Mouse (Mus musculus) right cerebral cortex, postnatal 10 days (tissue): ENCODE measurements at regions not wholly inside any gene's neighbourhood (a gene's known extent, or its start where the extent isn't known, plus 50 kb on each side); places are given as distances from the start of the nearest gene placed in this dataset.

Source experiments
- DNase-seq, 2 experiments: peaks; one replicate each; pipeline ENCODE4 v3.0.0; 2021; ENCODE audit warnings: low spot score in 2 of 2

DNA sequence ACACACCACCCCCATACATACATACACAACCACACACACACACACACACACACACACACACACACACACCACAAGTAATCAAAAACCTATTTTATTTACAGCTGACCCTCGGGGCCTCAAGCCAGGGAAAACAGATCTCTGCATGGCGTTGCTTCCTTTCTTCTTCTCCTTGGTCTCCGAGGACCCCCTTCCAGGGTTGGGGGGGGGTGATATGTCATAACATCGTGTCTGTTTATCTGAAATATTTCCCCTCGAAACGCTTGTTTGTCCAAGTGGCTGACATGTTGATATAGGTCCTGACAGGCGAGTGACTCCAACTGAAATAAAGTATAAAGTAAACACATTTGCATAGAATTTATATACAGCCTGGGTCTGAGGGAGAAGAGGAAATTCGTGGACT is 100.4 kb upstream of the Tbx3 start:
- DNase-seq: no peak

DNA sequence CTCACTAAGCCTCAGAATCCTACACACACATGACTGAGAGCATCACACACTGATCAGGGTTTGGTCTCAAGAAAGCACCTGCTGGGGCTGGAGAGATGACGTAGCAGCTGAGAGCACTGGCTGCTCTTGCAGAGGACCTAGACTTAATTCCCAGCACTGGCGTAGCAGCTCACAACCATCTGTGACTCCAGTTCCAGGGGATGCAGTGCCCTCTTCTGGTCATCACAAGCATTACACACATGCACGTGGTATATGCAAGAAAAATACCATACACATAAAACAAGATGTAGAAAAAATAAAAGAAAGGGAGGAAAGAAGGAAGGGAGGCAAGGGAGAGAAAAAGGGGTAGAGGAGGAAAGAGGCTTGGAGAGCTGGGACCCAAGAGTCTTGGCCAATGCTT is 98.8 kb upstream of the Tbx3 start:
- DNase-seq: no peak

DNA sequence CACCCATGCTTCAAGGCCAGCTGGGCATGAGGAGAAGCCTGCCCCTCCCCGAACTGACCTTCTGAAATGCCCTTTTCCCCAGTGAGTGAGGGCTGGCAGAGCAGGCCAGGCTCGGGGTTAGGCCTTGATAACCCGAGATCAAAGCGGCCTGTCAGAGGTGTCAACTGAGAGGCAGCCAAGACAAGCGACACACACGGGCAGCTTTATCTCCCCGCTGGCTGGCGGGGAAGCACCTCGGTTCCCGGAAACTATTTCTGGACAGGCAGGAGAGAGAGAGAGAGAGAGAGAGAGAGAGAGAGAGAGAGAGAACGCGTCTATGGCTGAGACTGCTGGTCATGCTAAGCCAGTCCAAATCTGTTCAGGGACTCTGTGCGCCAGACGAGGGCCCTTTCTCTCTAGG is 95.3 kb upstream of the Tbx3 start:
- DNase-seq: no peak

DNA sequence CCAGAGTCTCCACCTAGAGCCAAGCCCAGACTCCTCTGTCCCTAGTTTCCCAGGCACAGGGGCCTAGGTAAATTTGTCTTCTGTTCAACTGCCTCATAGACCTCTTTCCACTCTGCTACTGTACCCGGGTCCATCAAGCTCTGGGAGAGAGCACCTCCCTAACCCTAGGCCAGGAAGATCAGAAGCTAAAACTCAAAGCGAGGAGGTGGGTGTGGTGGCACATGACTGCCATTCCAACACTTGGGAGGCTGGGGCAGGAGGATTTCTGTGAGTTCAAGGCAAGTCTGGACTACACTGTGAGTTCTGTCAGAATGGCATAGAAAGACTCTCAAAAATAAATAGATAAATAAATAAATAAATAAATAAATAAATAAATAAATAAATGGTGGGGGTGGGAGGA is 91.2 kb upstream of the Tbx3 start:
- DNase-seq: no peak

DNA sequence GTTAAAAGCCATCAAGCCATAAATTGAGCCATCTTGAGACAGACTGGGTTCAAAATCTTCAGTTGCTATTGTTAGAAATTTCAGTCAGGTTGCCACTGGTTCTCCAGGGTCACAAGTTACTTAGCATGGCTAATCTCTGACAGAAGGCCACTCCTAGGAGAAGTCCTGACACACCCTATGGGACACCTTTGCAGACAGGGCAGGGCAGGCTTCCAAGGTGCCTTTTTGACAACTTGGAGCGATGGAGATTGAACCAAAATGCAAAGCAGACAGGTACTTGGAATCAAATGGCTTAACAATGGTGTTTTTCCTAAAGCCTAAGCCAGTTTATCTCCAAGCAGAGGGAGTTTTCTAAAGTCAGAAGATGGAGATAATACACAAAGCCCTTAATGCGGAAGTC is 90.7 kb upstream of the Tbx3 start:
- DNase-seq: no peak

DNA sequence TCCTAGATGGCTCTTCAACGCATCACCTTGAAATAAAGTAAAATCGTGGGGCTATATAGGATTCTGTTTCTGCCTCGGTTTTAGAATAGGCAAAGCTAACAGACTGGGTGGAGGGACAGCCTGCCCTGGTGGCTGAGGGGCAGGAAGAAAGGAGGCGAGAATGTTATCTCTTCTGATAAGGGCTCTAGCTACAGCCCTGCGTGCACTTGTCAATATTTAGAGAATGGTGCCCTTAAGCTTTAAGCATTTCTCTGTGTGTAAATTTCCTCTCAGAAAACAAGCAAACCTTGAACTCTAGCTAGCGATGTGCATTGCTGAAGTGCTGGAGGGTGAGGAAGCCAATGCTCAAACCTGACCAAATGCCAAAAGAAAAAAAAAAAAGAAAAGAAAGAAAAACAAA is 90.1 kb upstream of the Tbx3 start:
- DNase-seq: no peak

DNA sequence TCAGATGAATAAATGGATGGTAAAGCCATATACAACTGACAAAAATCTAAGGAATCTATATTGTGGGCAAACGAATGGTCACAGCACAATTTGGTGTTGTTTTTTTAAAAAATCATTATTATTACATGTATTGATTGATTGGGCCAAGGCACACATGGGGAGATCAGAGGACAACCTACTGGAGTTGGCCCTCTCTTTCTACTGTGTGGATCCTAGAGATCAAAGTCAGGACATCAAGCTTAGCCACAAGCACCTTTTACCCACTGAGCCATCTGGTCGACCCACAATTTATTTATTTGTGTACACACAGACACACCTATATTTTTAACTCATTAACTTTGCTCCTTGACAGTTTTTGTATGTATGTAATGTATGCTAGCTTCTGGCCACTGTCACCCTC is 89.7 kb upstream of the Tbx3 start:
- no peak for DNase-seq

DNA sequence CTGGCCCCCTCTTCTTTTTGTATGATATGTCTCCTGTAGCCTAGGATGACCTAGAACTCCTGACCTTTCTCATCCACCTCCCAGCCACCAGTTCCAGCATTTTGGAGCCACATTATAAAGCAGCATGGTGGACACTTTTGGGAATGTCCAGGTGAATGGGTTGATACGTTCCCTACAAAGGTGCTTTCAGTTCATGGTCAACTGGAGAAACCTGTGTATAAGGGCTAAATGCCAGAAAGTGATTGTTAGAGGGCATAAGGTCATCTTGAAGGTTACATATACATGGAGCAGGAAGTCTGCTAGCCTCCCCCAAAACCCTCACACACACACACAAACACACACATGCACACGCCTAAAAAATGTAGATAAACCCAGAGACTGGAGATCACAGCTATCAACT is 86.1 kb upstream of the Tbx3 start:
- DNase-seq: no peak

DNA sequence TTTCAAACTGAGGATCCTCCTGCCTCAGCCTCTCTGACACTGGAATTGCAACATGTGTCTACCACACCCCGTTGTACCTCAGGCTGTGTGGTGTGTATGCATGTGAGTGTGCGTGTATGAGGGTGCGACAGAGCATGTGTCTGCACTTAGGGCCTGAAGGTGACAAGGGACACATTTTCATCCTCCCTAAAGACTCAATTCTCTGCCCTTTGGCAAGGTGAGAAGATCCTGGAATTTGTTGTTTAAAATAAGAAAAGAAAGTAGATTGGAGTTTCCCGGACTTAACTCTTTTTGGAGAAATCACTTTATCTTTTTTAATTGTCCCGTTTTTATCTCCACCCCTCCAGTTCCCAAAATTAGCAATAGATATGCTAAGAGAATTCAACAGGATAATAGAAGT is 85.6 kb upstream of the Tbx3 start:
- DNase-seq: no peak

DNA sequence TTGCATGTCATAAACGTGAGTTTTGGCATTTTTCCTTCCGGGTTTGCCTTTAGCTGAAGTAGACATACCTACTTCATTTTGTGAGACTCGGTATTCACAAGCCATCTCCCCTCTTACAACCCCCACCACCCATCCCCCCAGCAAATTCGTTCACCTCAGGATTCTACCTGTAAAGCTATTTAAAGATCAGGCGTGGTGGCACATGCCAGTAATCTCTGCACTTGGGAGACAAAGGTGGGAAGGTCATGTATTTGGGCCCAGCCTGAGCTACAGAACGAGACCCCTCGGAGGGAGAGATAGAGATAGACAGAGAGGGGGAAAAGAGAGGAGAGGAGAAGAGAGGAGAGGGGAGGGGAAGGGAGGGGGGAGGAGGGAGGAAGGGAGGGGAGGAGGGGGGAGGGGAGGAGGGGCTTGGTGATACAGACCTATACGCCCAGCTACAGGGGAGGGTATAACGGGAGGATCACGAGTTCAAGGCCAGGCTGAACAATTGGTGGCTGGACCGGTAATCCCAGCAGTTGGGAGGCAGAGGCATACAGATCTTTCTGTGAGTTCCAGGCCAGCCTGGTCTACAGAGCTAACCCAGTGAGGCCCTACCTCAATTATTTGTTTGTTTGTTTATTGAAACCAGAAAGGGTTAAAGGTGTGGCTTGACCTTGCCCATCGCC is 83.9 kb upstream of the Tbx3 start:
- DNase-seq: no peak

DNA sequence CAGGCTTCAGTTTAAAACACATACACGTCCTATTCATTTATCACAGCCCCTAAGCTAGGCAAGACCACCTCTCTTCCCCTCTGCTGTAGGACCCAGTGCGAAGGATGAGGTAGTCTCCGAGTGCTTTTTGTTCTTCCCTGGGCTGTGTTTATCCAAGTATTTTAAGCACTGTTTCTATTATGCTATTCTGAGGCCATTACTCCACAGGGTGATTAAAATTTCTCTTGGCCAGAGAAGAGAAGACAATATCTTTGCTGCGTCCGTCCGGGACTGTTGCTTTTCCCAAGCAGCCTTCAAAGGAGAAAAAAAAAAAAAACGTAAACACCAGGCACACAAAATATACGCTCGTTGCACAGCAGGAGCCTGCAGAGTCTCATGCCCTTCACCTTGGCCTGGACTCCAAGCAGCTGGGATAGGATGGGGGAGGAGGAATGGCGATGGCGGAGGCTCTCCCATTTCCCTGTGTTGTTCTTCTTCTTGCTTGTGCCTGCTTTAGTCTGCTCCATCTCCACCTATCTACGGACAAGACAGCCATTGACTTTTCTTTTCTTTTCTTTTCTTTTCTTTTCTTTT is 83.1 kb upstream of the Tbx3 start:
- peak in 1 of 2 experiments; percentile 28 for DNase-seq

DNA sequence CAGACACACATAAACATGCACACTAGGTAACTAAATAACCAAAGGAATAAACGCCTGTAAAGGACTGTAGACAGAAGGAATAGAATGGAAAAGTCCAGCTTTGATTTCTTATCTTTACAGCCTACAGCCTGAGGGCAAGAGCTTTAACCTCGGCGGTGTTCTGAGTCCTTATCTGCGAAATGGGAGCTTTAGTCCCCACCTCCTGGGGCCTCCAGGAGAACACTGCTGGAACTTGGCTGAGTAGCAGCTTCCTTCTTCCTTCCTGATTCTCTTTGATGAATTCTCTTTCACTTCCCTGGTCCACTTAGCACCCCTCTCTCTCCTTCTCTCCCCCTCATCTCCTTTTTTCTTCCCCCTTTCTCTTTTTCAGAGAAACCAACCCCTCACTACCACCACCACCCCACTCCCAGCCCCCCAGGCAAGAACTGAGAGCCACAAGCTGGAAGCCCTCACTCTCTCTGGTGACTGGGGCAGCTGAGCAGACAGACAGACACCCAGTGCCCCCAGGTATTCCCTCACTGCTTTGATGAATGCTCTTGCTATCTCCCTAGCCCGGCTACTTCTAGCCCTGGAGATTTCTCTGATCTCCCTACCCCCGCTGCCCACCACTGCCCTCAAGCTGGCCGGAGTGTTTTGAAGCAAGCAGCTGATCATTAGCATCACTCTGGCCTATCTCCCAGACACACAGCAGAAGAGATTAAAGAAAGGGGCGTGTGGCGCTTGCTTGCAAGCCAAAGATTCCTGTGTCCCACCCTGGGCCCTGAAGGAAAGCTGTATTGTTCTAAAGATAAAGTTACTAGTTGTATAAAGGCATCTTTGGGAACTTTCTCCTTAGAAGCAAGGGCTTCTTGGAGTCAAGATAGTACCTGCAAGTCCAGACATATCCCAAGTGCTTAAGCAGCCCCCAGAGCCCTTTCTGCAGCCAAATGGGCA is 81.9 kb upstream of the Tbx3 start:
- no peak for DNase-seq

DNA sequence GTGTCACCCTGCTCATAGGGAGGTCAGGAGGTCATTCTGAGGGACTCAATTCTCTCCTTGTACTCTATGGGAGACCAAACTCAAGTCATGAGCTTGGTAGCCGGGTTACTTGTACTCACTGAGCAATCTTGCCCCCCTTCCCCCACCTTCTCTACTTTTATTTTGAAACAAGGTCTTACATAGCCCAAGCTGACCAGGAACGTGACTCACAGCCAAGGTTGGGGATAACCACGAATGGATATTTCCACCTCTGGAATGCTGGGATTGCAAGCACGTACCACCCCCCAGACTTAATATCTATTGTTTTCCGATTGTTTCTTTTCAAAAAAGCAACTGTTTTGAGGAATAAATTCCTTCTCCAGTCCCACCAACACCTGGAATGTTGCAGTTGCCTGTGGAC is 79.2 kb upstream of the Tbx3 start:
- no peak for DNase-seq

DNA sequence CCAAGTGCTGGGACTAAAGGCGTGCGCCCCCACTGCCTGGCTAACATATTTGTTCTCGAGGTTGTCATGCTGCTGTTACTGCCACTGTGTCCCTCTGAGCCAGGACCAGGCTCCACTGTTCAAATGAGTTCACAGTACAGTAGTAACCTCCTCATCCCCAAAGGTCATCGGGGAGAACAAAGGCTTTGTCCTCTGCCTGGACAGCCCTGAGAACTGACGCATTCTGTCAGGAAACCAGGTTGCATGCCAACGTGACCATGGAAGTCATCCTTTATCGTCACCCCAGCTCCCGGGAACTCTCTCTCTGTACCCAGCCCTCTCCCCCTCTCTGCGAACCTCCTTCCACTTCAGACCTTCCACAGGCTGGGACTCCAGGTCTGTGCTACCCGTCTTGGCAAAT is 77.6 kb upstream of the Tbx3 start:
- DNase-seq: no peak

DNA sequence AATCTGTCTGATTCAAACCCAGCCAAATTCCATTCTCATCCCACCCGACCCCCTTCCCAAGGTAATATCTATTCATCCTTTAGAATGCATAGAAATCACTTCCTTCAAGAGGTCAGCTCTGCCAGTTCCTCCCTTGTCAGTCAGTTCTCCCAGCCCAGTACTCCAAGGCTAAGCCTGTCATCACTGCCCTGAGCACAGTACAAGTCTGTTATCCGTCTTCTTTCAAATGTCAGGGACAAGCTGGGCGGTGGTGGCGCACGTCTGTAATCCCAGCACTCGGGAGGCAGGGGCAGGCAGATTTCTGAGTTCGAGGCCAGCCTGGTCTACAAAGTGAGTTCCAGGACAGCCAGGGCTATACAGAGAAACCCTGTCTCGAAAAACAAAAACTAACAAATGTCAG is 75.9 kb upstream of the Tbx3 start:
- DNase-seq: no peak

DNA sequence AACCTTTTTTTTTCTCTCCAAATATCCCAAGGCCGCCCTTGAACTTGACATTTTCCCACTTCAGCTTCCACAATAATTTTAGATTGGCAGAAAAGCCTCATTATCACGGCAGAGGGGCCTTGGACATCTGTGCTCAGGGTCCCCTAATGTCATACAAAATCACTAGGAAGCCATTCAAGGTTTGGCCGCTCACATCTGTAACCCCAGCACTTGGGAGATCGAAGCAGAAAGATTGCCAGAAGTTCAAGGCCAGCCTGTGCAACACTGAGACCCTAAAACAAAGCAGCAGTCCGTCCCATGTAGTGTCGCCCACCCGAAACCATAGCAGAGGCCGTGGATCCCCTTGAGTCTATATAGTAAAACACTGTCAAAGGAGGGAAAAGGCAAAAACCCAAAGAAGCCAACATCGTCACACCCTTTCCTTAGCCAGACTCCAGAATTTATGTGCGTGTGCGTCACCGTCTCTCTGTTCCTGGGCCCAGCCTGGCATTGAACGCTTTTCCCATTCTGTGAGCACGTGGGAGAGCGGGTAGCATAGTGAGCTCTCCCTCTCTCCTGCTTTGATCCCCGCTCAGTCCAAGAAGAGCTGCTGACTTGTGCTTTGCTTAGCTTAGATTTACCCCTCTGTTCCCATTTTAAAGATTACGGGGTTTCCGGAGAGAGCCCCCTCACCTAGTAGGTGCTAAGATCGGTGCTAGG is 74.0 kb upstream of the Tbx3 start:
- no peak for DNase-seq

DNA sequence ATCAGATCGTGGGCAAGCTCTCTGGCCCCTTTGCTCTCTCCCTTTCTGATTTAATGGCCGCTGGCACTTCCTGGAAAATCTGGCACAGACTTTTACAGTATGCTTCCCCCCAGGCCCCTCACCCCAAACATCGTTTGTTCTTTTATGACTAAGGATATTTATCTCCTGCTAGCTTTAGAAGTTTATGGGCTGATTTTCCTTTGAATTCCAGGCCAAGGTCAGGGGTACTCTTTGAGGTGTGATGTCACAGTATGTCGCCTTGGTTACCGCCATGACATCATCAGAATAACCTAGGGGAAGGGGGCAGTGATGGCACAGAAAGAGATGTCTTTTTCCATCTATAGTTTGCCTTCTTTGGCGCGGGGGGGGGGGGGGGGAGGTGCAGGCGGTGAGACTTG is 73.5 kb upstream of the Tbx3 start:
- no peak for DNase-seq

DNA sequence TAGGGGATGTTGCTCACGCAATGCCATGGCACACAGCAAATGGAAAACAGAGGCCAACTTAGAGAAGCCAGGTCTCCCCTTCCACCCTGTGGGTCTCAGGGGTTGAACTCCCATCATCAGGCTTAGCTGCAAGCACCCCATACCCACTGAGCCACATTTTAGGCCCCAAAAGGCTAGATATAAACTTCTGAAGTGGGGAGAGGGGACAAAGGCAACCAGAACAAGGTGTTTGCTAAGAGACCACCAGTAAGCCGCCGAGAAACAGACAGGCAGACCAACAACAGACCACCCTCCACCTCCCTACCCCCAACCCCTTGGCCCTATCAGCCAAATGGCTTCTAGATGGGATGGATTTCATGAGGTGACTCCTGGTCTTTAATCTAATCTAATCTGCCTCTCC is 72.9 kb upstream of the Tbx3 start:
- no peak for DNase-seq

DNA sequence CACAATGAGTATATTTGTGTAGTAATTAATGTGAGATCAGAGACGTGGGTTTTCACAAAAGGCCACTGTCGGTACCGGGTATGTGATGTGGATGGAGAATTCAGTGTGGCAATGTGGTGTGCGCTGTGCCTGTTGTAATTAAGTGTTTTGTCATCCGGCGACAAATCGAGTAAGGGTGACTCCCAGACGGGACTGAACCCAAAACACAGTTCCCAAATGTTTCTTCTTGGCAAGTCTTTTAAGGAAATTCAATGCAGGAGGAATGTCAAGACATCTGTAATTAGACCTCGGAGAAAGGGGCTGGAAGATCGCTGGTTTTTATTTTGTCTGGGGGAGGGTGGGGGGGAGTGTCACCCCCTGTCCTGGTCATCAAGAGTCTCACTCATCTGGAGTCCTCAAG is 72.3 kb upstream of the Tbx3 start:
- DNase-seq: no peak

DNA sequence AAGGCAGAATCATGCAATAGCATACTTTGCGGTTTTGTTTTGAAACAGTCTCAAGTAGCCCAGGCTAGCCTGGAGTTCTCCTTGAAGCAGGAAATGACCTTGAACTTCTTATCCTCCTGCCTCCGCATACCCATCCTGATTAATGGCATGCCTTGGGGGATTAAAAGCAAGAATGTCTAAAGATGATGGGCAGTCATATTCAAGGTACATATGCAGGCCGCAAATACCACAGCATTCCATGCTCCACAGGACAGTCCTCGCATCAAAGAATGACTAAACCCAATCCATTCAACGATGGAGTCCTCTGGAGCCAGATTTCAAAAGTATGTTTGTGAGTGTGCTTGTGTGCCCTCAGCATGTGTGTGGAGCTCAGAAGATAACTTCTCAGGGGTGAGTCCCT is 69.1 kb upstream of the Tbx3 start:
- DNase-seq: no peak

DNA sequence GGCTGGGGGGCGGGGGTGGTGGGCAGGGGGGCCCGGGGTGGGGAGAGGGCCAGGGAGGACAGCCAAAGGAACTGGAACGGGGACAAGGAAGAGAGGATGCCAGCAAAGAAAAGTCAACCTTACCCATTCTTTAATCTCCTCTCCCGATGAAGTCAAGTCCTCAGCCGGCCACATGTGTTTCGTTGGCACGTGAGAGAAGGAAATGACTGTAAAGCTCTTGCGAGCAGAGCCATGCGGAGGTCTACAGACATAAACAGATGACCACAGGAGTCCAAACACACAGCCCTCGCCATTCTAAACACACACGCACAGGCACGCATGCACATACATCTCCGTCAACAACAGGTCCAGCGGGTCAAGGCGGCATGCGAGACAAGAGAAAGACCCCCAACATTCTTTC is 68.5 kb upstream of the Tbx3 start:
- no peak for DNase-seq

DNA sequence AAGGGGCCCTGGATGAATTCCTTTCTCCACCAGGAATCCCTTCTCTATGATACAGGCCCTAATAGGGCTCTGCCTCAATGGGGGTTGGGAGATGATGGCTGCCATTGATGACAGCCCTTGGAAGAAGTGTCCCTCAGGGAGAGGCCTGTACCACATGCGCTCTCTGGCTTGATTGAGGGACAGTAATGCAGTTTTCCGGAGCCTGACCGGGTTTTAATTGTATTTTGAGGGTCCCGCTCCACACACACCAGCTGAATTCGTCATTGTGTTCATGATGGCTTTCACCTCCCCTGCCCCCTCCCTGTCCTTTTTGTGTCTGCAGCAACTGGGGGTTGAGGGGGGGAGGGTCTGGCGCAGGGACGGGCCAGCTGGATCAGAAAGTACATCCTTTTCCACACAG is 65.0 kb upstream of the Tbx3 start:
- no peak for DNase-seq

DNA sequence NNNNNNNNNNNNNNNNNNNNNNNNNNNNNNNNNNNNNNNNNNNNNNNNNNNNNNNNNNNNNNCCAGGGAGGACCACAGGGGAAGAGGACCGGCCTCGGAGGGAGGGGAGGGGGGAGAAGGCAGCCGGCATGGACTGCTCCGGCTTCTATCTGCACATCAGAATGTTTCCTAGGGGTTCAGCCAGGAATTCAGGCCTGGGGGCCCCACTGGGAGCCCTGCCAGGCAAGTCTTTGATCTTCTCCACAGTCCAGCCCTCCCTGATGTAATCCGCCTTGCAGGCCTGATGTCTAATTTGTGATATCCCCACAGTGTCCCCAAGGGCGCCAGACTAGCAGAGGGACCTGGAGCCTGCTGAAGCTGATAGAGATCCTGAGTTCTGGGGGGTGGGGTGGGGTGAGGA is 57.1 kb upstream of the Tbx3 start:
- peak; percentile 25 for DNase-seq
